Mouse (Mus musculus) adipocyte (in vitro differentiated cells): Measurements from ENCODE around the gene Fitm1.

Experiments
- DNase-seq: peaks from one replicate; pipeline ENCODE4 v3.0.0-alpha.2; 2016; ENCODE audit warnings: low spot score

Fitm1 gene

DNA sequence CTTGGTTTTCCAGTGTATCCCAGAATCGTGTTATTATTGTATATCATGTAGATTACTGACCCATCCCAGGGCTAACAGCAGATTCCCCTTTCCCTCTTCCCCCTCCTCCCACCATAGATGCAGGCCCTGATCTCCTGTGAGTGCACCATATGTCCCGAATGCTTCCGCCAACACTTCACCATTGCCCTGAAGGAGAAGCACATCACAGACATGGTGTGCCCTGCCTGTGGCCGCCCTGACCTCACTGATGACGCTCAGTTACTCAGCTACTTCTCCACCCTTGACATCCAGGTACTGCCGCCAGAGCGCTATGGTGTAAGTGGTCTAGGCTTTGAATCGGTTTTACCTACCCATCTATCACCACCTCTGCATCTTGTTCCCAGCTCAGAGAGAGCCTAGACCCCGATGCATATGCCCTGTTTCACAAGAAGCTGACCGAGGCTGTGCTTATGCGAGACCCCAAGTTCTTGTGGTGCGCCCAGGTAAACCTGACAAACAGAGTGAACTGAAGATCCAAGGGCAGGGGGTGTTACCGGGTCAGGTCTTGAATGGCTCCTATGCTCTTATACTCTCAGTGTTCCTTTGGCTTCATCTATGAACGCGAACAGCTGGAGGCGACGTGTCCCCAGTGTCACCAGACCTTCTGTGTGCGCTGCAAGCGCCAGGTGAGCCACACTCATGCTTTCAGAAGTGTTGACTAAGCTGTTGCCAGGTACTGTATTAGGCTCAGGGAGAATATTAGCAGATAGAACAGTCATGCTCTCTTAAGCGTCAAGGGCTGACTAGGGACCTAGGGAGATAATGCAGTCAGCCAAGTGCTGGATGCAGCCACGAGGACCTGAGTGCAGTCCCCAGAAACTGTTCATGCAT is 23.3 kb downstream of the Fitm1 start:
- no peak for DNase-seq

DNA sequence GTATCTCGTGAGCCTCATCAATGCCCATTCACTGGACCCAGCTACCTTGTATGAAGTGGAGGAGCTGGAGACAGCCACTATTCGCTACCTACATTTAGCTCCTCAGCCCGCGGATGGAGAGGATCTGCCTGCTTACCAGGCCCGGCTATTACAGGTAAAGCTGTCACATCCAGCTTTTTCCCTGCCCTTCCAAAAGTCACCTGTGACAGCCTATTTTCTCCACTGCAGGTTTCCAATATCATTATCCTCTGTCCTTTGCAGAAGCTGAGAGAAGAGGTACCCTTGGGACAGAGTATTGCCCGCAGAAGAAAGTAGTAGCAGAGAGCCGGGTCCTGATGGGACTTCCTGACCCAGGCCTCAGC is 27.8 kb downstream of the Fitm1 start, which contains the start of gene Irf9:
Gene Irf9, plus strand, starts transcription at position 301 of the 362 bp plus-strand sequence.
- DNase-seq = no peak

DNA sequence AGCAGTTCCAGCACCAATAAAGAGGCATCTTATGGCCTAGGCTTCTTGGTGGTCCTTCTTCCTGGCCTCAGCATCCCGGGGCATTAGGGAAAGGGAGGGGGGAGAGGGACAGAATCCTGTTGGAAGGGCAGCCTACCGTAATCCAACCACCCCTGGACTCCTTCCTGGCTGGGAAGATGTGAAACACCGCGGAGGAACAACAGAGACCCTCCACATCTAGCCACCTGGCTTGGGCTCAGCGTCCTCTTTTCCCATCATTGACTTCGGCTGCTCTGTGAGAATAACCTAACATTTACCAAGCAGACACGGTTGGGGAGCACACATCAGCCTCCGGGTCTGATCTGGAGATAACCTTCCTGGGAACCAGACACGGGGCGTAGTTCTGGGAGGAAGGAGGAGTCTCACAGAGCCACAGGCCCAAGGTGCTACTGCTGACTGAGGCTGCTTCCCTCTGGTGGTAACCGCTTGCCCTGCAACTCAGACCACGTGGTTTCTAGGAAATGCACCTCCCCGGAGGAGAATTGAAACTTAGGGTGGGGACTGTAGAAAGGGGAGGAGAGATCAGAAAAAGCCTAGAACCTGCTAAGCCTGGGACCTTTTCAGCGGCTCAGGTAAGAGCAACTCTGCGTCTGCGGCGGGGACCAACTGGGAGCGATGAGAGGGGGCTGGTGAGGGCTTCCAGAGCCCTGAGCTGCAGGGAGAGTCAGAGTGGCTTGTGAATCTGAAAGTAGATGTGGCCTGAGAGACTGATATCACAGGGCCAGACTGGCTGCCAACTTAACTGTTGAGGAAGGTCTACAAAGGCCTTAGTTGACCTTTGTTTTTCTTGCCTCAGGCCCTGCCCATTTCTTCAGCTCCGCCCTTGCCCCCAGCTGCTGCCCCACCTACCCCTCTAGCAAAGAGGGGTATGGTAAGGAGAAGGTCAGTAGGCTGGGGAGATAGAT is 28.5 kb downstream of the Fitm1 start:
- DNase-seq = peak; percentile 83

DNA sequence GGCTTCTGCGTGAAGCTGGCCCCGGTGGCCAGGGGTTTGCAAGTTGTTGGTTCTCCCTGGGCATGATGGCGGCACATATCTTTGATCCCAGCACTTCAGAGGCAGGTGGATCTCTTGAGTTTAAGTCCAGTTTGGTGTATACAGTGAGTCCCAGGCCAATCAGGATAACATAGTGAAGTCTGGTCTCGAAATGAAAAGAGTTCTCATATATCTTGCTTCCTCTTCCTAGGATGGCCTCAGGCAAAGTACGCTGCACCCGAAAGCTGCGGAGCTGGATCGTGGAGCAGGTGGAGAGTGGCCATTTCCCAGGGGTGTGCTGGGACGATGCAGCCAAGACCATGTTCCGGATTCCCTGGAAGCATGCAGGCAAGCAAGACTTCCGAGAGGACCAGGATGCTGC is 29.4 kb downstream of the Fitm1 start:
- DNase-seq = no peak

DNA sequence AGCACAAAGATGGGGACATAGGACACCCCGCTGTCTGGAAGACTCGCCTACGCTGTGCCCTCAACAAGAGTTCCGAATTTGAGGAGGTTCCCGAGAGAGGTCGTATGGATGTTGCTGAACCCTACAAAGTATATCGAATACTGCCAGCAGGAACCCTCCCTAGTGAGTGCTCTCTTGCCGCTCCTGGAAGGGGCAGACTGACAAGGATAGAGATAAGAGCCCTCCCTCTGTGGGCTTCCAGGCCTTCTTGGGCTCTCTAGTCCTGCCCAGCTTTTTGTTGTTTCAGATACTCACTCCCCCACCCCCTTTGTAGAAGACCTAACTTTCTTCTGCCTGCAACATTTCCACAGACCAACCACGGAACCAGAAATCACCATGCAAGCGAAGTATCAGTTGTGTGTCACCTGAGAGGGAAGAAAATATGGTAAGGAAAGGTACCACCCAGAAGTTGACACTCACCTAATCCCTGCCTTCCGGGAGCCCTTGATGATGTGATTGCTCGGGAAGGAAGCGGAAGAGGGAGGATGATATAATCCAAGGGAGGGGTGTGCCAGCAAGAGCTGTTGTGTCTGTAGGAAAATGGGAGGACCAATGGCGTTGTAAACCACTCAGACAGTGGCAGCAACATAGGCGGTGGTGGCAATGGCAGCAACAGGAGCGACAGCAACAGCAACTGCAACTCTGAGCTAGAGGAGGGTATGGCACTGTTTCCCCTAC is 30.5 kb downstream of the Fitm1 start:
- no peak for DNase-seq

DNA sequence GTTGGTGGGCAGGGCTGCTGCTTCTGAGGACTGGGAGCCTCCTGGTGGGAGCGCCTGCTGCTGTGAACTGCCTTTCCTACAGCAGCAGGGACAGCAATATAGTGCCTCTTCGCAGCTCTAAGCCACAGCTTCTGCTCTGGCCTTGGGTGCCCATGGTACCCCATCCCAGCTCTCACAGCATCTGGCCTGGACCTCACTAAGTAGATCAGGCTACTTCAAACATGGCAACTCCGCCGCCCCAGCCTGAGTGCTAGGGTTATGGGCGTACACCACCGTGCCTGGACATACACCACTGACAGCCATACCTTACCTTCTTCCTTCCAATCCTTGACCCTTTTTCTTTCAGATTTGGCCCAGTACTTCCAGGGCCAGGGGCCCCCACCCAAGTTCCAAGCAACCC is 32.9 kb downstream of the Fitm1 start:
- DNase-seq = no peak

DNA sequence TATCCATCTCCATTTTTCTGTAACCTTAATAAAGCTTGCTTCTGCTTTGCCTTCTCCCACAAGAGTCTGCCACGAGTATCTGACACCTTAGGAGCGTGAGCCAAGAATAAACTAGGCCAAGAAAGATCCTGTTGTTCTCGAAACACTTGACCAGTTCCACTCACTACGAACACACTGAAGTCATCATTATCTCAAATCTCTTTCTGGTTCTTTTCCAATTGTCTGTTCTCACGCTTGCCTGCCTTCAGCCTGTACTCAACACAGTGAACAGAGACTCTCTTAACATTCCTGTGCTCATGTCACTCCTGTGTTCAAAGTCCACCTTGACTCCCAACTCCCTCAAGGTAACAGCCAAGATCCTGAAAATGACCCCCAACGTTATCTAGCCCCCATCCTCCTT is 37.9 kb downstream of the Fitm1 start:
- DNase-seq = no peak

DNA sequence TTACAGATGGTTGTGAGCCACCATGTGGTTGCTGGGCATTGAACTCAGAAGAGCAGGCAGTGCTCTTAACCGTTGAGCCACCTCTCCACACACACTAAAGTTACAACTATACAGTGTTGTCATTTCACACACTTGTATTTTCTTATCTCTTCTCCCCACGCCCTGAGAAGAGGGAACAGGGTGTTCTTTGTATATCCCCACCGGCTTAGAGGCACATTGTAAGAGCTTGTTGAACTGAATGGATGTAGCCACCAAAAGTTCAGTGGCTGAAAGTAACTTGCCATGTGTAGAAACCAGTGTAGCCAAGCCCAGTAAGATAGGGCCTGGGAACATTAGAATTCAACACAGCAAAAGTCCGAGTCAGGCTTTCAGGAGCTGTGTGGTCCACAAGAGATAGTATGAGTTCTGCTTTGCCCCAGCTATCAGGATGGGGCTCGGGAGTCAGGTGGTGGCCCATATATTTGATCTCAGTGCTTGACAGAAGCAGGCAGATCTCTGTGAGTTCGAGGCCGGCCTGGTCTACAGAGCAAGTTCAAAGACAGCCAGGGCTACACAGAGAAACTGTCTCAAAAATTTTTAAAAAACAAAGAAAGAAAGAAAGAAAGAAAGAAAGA is 39.3 kb downstream of the Fitm1 start:
- no peak for DNase-seq

DNA sequence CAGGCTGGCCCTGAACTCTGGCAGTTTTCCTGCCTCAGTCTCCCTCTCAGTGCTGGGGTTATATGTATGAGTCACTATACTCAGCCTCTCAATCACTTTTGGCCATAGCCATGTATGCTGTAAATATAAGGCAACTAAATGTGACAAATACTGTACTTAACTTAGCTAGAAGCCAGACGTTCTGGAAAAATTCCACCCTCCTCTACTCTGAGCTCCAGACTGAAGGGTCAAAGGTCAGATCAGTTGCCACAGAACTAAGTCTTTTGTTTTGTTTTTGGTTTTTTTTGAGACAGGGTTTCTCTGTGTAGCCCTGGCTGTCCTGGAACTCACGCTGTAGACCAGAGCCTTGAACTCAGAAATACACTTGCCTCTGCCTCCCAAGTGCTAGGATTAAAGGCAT is 40.5 kb downstream of the Fitm1 start:
- DNase-seq = peak; percentile 75

DNA sequence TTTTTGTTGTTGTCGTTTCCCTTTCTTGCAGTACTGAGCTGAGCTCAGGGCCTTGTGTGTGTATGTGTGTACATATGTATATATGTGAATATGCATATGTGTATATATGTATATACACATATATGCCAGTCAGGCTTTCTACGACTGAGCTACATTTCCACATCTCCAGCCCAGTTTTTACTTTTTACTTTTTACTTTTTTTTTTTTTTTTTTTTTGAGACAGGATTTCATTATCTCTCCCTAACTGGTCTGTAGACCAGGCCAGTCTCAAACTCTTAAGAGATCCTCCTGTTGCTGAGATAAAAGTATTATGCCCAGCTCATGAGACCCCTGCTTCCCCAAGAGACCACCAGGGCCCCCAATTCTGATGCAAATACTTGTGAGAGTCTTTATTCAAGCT is 41.4 kb downstream of the Fitm1 start:
- no peak for DNase-seq

DNA sequence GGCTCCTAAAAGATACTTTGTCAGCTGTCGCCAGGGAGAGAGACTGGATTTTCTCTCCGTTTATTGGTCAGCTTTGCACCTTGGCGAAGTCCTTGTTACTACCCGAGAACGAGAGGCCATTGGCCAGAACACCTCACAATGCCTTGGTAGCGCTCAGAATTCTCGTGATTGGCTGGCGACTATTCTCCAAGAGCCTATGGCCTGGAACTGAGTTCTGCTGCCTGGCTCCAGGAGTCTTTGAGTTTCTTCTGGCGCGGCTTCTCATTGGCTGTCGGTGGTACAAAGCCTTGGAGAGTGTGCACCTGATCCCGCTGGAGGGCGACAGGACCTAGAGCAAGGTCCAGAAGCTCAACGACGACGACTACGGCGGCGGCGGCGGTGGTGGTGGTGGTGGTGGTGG is 42.4 kb downstream of the Fitm1 start, which contains the start of gene Rec8:
Gene Rec8, plus strand, starts transcription at position 216 of the 400 bp plus-strand sequence.
- DNase-seq = no peak

DNA sequence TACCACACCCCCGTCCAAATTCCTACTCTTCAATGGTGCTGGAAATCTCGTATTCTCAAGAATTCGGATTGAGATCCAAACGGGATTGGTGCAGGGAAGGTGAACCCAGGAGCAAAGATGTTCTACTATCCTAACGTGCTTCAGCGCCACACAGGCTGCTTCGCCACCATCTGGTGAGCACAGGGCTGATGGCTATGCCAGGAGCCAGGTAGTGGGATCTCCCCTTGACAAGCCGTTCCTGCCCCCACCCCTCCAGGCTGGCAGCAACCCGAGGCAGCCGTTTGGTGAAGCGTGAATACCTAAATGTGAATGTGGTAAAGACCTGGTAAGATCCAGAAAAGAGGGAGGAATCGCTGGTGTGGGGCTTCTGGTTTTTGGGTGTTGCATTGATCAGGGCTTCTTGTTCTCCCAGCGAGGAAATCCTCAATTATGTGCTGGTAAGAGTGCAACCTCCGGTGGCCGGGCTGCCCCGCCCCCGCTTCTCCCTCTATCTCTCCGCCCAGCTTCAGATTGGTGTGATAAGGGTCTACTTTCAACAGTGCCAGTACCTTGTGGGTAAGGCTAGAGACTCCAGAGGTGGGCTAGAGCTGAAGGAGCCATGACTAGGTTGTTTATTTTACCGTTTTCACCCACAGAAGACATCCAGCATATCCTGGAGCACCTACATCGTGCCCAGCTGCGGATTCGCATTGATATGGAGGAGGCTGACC is 43.2 kb downstream of the Fitm1 start:
- no peak for DNase-seq
